Mouse (Mus musculus) forebrain, embryonic 14.5 days (tissue): ENCODE data around the gene Immt. TPM values are rescaled to one million over a fixed set of nuclear protein-coding genes. Genes with fewer than 3 reads are reported as not detected.

Source experiments
- ATAC-seq: fragments of 200-750 bp; cut with Nextera tagmentation; 2 replicates; pipeline ENCODE4 v1.8.0; 2017; ENCODE audit warnings: mild to moderate bottlenecking, moderate library complexity
- DNase-seq: peaks from one replicate; pipeline ENCODE4 v3.0.0-alpha.2; 2015; ENCODE audit warnings: low spot score
- H3K27ac ChIP-seq: fragments of 300-500 bp; sonication (generic); 2 replicates; pipeline ENCODE4 v1.5.1; 2014; ENCODE audit warnings: low read depth, mild to moderate bottlenecking, control low read depth, low read length, moderate library complexity
- H3K27me3 ChIP-seq: fragments of 300-500 bp; sonication (generic); replicated peaks from 2 replicates; pipeline ENCODE4 v1.6.1; 2014; ENCODE audit warnings: low read length, control low read depth, mixed read lengths; ENCODE audit not compliant: control insufficient read depth, insufficient read depth
- H3K36me3 ChIP-seq: fragments of 300-500 bp; sonication (generic); 2 replicates; pipeline ENCODE4 v1.6.1; 2014; ENCODE audit warnings: low read length, control low read depth; ENCODE audit not compliant: control insufficient read depth, insufficient read depth
- H3K4me1 ChIP-seq: fragments of 300-500 bp; sonication (generic); 2 replicates; pipeline ENCODE4 v1.6.1; 2014; ENCODE audit warnings: antibody characterized with exemption, low read length, control low read depth; ENCODE audit not compliant: control insufficient read depth, insufficient read depth
- H3K4me2 ChIP-seq: fragments of 300-500 bp; sonication (generic); 2 replicates; pipeline ENCODE4 v1.6.1; 2014; ENCODE audit warnings: mild to moderate bottlenecking, control low read depth, low read length
- H3K4me3 ChIP-seq: fragments of 300-500 bp; sonication (generic); 2 replicates; pipeline ENCODE4 v1.5.1; 2014; ENCODE audit warnings: low read depth, low read length, control low read depth
- H3K9ac ChIP-seq: fragments of 300-500 bp; sonication (generic); 2 replicates; pipeline ENCODE4 v1.6.1; 2014; ENCODE audit warnings: mild to moderate bottlenecking, low read length, control low read depth, moderate library complexity
- H3K9me3 ChIP-seq: fragments of 300-500 bp; sonication (generic); replicated peaks from 2 replicates; pipeline ENCODE4 v1.6.1; 2016; ENCODE audit warnings: low read length, control low read depth, mixed read lengths; ENCODE audit not compliant: control insufficient read depth
- WGBS: fragments of 180-500 bp; shearing (Covaris S2); extraction: QIAGEN DNeasy Blood & Tissue Kit; methylation state at CpG from one replicate; pipeline ENCODE4 v1.1.7; 2014; 5-methylcytosine and 5-hydroxymethylcytosine counted together
- polyA plus RNA-seq: library from polyadenylated mRNA; unstranded; fragments of >200 nt; fragmentation: Nextera tagmentation; extraction: Ambion mirVana; gene quantifications from 2 replicates; pipeline ENCODE4 v1.2.1, GENCODE M21; 2014

The Immt gene
- polyA plus RNA-seq, 1 experiment from 2014 or later, result 157 TPM

DNA sequence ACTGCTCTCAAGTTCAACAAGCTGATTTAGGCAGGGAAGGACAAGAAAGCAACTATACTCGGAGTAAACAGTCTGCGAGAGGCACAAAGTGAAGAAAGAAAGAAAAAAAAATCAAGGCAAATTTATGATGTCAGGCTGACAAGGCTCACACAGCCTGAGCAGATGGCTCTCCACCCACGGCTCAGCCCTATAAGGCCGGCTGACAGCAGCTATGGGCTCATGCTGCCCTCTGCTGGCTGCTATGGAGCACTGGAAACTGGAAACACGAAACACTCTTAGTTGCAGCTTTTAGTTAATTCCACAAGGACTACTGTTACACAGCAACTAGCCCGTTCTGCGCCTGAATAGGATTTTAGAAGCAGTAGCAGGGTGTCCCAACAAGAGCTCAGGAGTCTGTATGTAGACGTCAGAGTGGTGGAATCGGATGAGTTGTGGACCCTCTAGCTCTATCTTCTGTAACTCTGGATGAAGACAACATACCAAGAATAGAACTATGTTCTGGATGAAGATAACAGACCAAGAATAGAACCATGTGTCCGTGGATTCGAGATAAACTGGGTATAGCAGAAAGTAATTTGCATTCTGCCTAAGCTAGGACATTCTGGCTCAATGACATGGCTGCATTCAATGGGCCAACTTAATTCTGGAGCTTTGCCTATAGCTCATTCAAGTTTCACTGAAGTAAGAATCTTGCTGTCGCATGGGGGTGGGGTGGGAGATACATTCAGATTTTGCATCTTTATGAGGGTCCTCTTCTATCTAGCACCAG, 26.9 kb upstream of the Immt start:
- H3K4me3 ChIP-seq, result no peak overlapping the region
- peaks cover 27% of the 10 kb centered on the region; the same call in 1 of the 2 replicates for H3K36me3 ChIP-seq
- 0 out of 2 replicates have a peak overlapping the region, but pooled peaks have one; percentile 9 for H3K9ac ChIP-seq
- H3K4me2 ChIP-seq, result no peak overlapping the region
- no peaks in the 10 kb centered on the region for H3K27me3 ChIP-seq
- ATAC-seq (peak; percentile 95), DNase-seq (peak; percentile 94)
- H3K4me1 ChIP-seq, result no peaks in the 10 kb centered on the region
- peak overlapping the region; percentile 55; the same call in 1 of the 2 replicates for H3K27ac ChIP-seq
- H3K9me3 ChIP-seq, result no peaks in the 10 kb centered on the region
- 27% methylated on average over 12 of the region's 12 CpGs for WGBS

GRCm38 (mm10) chr6:71806713-71807112, 24.4 kb upstream of the Immt start:
- 79% methylated on average over 1 of the region's 1 CpGs for WGBS
- no peak for DNase-seq
- peaks cover 39% of the 10 kb centered on the region for H3K36me3 ChIP-seq

GRCm38 (mm10) chr6:71809890-71810289, 21.2 kb upstream of the Immt start:
- peaks cover 52% of the 10 kb centered on the region for H3K36me3 ChIP-seq
- no peak overlapping the region for H3K4me2 ChIP-seq
- no peaks in the 10 kb centered on the region for H3K27me3 ChIP-seq
- ATAC-seq, result no peak
- no peaks in the 10 kb centered on the region for H3K9me3 ChIP-seq
- H3K4me1 ChIP-seq, result no peaks in the 10 kb centered on the region
- WGBS, result 90% methylated on average over 9 of the region's 9 CpGs
- no peak for DNase-seq
- no peak overlapping the region for H3K27ac ChIP-seq
- H3K4me3 ChIP-seq, result no peak overlapping the region
- no peak overlapping the region for H3K9ac ChIP-seq

More at GRCm38 (mm10) chr6:71806713-71807112, 24.4 kb upstream of the Immt start:
- Histone ChIP-seq H3K4me1 (no peaks in the 10 kb centered on the region), H3K27ac (no peak overlapping the region), H3K4me3 (no peak overlapping the region), H3K4me2 (no peak overlapping the region), H3K27me3 (no peaks in the 10 kb centered on the region), H3K9ac (no peak overlapping the region), H3K9me3 (no peaks in the 10 kb centered on the region)
- no peak for ATAC-seq

GRCm38 (mm10) chr6:71812820-71813219, 18.3 kb upstream of the Immt start:
- Histone ChIP-seq H3K4me2 (no peak overlapping the region), H3K9me3 (no peaks in the 10 kb centered on the region), H3K4me1 (no peaks in the 10 kb centered on the region), H3K9ac (no peak overlapping the region), H3K27ac (no peak overlapping the region), H3K4me3 (no peak overlapping the region), H3K36me3 (peaks cover 71% of the 10 kb centered on the region), H3K27me3 (no peaks in the 10 kb centered on the region)
- WGBS, result 89% methylated on average over 2 of the region's 2 CpGs
- DNase-seq, result no peak
- ATAC-seq, result no peak

DNA sequence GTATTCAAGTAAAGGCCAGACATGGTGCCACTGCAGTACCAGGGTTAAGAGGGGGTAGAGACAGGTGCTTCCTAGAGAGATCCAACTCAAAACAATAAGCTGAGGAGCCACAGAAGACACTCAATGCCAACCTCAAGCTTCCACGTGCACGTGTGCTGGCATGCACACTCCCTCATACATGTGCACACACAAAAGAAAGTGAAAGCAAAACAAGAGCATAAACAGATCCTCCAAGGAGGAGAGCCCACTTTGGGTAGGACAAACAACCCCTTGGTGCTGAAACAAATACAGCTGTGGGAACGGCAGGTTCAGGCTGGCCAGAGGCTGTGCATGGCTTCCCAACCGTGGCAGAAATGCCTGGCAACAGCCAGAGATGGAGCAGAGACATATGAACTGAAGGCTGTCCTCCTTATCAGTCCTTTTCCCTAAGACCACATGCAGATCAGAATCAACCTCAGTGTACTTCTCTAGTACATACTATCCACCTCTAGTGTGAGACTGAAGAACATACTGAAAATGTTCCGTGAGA, 11.3 kb upstream of the Immt start:
- peaks cover 39% of the 10 kb centered on the region for H3K36me3 ChIP-seq
- 97% methylated on average over 5 of the region's 5 CpGs for WGBS
- no peak overlapping the region for H3K27ac ChIP-seq

DNA sequence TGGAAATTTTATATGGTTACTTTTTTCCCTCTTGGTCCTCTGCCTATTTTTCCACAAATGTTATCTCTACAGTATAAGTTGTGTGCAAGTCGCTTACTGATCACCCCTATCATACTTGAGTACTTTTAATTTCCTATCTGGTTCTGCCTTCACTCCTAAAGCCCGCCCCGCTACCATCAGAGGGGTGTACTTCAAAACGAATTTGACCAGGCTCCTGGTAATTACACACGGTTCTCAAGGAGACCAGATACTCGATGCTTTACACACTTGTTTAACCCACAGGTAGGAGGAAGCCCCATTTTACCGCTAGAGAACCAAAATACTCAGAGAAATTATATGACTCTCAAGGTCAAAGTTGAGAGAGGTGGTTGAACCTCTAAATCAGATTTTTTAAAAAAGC, 8.0 kb upstream of the Immt start:
- H3K27ac ChIP-seq, result no peak overlapping the region
- H3K4me2 ChIP-seq, result peak overlapping the region; percentile 77
- H3K9ac ChIP-seq, result peak overlapping the region; percentile 69
- ATAC-seq, result peak; percentile 44
- H3K4me3 ChIP-seq, result peak overlapping the region; percentile 65
- H3K36me3 ChIP-seq, result peaks cover 6% of the 10 kb centered on the region
- no peak for DNase-seq
- no peaks in the 10 kb centered on the region for H3K27me3 ChIP-seq
- 2% methylated on average over 7 of the region's 7 CpGs for WGBS
- H3K9me3 ChIP-seq, result no peaks in the 10 kb centered on the region
- H3K4me1 ChIP-seq, result 0 out of 2 replicates have a peak, but pooled peaks cover 4% of the 10 kb centered on the region

More for the DNA sequence above, 11.3 kb upstream of the Immt start:
- Histone ChIP-seq H3K4me1 (0 out of 2 replicates have a peak, but pooled peaks cover 4% of the 10 kb centered on the region), H3K9ac (no peak overlapping the region), H3K27me3 (no peaks in the 10 kb centered on the region), H3K9me3 (no peaks in the 10 kb centered on the region), H3K4me3 (no peak overlapping the region), H3K4me2 (no peak overlapping the region)
- ATAC-seq, result no peak
- DNase-seq, result no peak

- H3K27me3 ChIP-seq, result no peaks in the 10 kb centered on the region
- peak overlapping the region; percentile 65 for H3K4me3 ChIP-seq
- WGBS, result 0% methylated on average over 19 of the region's 19 CpGs
- H3K4me1 ChIP-seq, result 0 out of 2 replicates have a peak, but pooled peaks cover 4% of the 10 kb centered on the region
- no peak overlapping the region for H3K27ac ChIP-seq
- peak; percentile 94 for ATAC-seq
- H3K9ac ChIP-seq, result peak overlapping the region; percentile 69
- DNase-seq, result peak; percentile 93
- peak overlapping the region; percentile 77 for H3K4me2 ChIP-seq
- peaks cover 2% of the 10 kb centered on the region for H3K36me3 ChIP-seq
- H3K9me3 ChIP-seq, result no peaks in the 10 kb centered on the region
These were observed 7.6 kb upstream of the Immt start for GRCm38 (mm10) chr6:71823488-71823887.

GRCm38 (mm10) chr6:71823961-71824360, 7.2 kb upstream of the Immt start:
- WGBS, result 40% methylated on average over 3 of the region's 3 CpGs
- no peaks in the 10 kb centered on the region for H3K36me3 ChIP-seq
- no peaks in the 10 kb centered on the region for H3K27me3 ChIP-seq
- H3K27ac ChIP-seq, result no peak overlapping the region
- DNase-seq (no peak), ATAC-seq (peak; percentile 53)
- peak overlapping the region; percentile 65 for H3K4me3 ChIP-seq
- H3K9me3 ChIP-seq, result no peaks in the 10 kb centered on the region
- peak overlapping the region; percentile 69; the same call in 1 of the 2 replicates for H3K9ac ChIP-seq
- H3K4me1 ChIP-seq, result 0 out of 2 replicates have a peak, but pooled peaks cover 4% of the 10 kb centered on the region
- H3K4me2 ChIP-seq, result peak overlapping the region; percentile 77

DNA sequence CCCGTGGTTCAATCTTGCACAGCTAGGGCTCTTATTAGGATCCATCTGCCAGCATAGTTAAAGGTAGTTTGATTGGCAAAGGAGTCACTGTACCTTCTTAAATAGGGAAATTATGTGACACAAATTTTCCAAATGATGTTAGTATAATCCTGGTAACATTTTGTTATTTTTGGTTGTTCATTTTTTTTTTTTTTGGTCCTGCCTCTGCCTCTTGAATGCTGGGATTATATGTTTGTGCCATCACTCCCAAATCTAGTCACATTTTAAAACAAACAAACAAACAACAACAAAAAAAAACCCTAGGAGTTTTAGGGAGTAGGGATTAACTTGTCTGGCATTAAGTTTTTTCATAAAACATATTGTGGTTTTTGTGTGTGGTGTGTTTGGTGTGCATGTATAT, 4.3 kb upstream of the Immt start, which contains the start of gene Mrpl35:
Gene Mrpl35, minus strand, starts transcription at position 101 of the 400 bp plus-strand sequence.
- H3K4me3 ChIP-seq, result no peak within 1 kb of the TSS
- DNase-seq (no peak), ATAC-seq (no peak)
- no peaks in the 10 kb centered on the region for H3K36me3 ChIP-seq
- peaks cover 8% of the 10 kb centered on the region for H3K4me1 ChIP-seq
- H3K4me2 ChIP-seq, result no peak within 1 kb of the TSS
- no peak within 1 kb of the TSS for H3K9ac ChIP-seq
- no peaks in the 10 kb centered on the region for H3K9me3 ChIP-seq
- H3K27me3 ChIP-seq, result no peaks in the 10 kb centered on the region
- no peak within 1 kb of the TSS for H3K27ac ChIP-seq
- 49% methylated on average over 1 of the region's 1 CpGs for WGBS
